Mouse (Mus musculus) heart, adult 9 months (tissue): ENCODE measurements around the gene Gpr61.
A peak's percentile ranks its signal among the peaks of the same experiment; 100 is the strongest.

Experiments used
- DNase-seq, 2 experiments: peaks; one replicate each; pipeline ENCODE4 v3.0.0; 2022; ENCODE audit warnings: low spot score in 2 of 2

Gene Gpr61

DNA sequence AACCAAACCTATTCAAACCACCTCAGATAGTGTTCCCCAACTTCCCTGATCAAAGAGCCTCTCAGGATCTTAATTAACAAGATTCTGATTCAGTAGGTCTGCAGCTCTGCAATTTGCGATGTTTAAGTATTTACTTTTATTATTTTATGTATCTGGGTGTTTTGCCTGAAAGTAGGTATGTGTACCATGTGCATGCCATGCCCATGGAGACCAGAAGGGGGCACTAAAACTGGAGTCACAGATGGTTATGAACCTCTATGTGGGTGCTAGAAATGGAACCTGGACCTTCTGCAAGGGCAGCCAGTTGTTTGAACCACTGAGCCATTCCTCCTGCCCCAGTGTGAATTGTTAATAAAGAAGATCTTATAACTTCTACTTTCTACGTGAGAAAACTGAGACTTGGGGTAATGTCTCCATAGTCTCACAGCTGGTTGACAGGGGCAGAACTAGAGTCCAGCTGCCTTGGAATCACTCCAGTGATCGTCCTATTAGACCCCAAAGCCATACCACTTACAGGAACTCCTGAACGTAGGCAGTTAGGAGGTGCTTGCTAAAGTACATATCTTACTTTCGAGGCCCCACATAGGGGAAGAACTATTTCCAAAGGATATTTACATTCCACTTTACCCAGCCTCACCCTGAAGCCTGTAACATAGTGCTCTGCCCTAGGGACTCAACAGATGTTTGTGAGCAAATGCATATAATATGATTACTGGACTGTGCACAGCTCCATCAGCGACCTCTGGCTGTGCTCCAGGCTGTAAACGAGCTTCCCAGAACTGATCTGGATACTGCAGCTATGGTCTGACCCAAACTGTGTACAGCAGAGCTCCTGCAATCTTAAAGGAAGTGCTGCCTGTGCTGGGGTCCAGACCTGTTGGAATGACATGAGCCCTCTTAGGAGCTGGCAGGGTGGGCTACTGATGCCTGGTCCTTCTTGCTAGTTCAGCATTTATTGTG is 24.4 kb upstream of the Gpr61 start:
- no peak for DNase-seq

DNA sequence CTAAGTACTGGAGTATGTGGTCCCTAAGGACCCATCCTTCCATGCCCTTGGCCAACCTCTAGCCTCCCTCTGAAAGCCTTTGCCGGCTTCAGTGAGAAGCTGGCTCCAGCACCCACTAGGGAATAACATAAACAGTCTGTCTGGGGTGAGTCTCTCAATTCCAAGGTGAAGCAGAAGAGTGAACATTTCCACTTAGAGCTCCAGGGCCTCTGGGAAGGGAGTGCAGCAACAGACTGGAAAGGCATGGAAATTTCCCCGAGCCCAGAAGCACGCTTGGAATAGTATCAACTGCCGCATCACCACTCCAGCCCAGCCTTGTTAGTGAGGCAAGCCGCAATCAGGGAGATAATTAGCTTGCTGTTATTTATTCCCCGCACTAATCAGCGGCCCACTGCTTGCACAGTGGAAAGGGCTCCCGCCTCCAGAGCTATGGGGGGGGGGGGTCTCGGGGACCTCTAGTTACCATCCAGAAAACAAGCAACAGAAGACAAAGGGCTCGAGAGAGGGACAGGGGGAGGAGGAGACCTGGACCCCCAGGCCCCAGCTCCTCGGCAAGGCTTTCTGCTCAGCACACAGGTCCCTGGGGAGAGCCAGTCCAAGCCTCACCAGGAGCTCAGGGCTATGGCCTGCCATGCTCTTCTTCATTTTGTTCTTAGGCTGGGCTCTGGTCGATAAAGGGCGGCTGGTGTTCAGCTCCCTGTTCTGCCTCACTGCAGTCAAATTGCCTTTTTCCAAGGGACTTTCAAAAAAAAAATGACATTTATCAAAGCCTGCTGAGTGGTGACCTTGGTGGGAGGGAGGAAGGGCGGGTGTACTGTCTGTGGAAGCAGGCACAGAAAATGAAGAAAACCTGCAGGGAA is 20.2 kb upstream of the Gpr61 start:
- DNase-seq, result peak; percentile 45 to 60

DNA sequence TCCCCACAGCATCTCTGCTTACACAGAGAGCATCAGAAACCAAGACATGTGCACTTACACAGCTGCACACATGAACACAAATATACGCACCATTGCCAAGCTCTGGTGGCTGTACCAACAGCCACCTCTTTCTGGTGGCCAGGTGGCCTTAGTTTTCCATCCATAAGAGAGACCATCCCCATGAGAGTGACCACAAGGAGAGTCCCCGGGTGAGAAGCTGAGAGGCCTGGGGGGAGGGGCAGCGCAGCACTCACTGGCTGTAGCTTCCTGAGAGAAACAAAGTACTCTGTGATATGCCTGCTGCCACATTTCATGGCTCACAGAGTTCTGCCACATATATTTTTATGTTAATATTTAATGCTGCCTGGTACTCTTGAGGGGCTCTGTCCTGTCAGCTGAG is 14.5 kb upstream of the Gpr61 start:
- no peak for DNase-seq

DNA sequence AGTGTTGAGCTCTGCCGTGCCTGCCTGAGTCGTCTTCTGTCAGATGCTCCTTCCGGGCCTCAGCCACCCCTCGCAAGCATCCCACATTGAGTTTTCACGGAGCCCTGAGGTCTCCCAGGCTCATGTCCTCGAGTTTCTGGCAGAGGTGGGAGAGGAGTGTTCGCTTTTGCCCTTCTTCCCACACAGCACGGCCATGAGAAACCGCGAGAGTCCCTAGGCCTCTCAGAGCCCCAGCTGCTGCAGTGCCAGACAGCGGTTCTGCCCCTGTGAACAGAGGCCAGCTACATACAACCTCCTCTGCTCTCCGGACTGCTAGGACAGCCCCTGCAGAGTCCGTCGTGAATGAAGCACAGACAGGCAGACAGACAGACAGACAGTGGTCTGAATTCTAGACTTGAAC is 12.8 kb upstream of the Gpr61 start:
- DNase-seq, result no peak

DNA sequence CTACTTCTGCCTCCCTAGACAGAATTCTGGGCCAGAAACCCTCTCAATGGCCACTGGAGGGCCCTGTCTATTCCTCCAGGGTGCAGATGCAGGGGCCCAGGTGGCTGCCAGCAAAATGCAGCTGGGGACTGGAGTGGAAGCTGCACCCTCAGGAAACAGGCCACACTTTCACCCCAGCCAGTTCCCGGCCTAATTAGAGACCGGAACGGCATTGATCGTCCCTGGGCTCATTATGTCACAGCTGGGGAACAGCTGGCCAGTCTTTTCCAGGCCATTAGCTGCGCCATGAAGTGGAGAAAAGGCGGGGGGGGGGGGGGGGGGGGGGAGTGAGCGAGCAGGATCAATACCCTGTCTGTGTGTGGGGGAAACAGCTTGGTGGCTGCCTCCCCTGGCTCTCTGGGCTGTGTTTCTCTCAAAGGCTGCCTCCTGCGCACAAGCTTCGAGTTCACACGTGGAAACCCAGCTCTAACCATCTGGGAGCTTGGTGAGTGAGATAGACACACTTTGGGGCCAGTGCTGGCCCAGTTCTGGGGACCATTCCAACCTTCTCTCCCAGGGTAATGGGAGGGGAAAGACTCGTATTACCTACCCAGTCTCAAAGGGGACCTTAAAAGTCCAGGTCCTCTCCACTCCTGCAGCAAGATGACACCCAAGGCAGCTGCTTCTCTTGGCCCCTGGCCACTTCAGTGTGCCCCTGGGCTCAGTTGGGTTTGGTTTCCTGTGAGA is 12.0 kb upstream of the Gpr61 start:
- peak; percentile 61 to 72 for DNase-seq

DNA sequence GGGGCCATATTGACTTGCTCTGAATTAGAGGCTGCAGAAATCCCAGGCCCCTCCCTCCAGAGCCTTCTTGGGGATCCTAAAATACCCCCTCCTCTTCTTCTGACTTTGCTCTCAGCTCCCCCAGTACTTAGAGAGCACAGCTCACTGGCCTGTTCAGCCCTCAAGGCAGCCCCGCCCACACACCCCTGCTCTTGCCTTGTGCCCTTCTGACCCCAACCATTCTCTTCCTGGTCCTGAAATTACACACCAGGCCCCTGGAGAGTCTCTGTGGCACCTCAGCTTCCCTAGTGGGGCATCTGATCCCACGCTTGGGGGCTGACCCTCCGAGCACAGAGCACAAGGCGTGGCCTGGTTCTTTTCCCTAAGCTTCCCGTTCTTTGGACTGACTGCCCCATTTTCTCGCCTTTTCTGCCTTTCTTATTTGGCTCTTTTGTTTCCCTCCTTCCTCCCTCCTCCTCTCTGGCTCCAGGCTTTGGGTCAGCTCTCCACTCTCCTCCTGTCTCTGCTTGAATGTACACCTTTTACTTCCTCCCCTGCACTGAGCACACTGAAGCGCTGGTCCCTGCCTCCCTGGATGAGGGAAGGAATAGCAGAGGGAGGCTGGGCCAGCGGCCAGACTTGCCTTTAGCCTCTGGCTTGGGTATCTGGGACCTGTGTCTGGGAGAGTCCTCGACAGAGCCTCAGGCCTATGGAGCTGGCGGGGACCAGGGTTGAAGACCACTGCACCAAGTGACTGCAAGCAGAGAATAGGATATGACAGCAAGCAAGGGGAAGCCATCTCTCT is 11.0 kb upstream of the Gpr61 start:
- DNase-seq, result no peak

DNA sequence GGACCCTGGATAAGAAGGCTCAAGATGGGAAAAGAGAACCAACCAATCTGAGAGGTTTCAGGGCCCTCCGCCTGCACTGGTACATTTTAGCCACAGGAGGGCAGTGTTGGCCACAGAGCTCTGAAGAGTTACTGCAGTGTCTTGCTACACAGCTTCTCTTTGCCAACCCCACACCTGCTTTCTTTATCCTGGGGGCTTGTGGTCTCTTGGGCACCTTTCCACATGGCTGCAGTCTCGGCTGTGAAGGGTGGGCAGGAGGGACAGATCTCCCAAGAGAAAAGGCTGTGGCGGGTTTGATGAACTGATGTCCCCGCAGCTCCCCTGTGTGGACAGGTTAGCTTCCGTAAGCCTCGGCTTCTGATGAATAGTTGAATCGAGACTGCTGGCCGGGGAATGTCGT is 10.1 kb upstream of the Gpr61 start:
- DNase-seq, result peak; percentile 58 to 78

DNA sequence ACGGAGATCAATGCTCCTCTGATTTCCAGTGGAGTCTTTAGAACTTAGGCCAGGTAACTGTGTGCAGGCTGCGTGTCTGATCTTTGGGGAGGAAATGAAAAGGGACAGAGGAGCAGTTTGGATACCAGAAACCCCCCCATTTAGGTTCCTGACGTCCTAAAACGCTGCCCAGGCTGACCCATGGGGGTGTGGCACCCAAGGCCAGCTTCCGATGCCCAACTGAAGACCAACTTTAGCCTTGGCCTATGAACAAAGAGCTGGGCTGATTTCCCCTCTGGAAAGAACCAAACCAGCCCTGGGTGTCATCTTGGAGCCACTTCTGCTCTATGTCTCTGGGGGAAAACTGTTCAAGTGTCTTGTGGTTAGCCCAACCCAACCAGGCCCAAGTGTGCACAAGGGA is 9.4 kb upstream of the Gpr61 start:
- DNase-seq, result no peak

DNA sequence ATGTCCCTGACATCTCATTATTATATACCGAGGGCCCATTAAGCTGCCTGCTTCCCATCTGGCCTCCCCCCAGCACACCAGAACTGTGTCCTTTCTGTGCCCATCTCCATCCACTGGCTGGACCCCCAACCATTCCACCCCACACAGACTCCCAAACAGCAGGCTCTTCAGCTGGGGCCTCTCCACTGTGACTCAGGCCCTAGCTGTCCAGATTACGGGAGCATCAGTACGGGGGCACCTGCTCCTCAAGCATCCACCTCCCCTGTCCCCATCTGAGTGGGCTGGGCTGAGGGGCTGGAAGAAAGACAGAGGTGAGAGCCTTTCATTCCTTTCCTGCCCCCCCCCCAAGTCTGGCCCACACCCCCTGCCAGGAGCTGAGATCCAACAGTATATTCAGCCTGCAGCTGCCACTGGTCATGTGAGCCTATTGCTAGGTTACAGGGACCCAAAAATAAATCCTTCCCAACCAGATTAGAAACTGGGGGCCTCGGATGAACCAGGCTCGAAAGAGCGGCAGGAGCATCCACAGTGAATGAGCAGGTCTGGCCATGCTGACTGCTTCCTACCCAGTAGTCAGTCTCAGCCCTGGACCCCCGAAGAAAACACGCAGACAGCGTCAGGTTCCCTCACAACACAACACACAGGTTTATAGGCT is 3.8 kb upstream of the Gpr61 start:
- peak; percentile 17 to 29 for DNase-seq

DNA sequence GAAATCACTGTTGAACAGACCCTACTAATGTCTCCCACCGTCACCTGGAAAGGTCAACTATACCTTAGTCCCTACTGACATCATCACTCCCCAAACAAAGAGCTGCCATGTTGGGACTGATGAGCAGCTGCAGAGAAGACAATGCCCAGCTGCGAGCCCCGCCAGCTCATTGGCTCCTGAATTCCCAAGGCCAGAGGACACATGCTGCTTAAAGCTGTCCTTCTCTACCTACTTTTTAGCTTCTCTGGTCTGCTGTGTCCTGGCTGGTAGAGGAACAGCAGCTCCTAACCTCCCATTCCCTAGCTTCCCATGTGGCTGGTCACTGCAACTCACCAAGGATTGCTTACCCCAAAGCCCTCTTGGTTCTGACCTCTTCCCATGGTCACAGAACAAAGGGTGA is 2.4 kb downstream of the Gpr61 start:
- DNase-seq, result no peak

DNA sequence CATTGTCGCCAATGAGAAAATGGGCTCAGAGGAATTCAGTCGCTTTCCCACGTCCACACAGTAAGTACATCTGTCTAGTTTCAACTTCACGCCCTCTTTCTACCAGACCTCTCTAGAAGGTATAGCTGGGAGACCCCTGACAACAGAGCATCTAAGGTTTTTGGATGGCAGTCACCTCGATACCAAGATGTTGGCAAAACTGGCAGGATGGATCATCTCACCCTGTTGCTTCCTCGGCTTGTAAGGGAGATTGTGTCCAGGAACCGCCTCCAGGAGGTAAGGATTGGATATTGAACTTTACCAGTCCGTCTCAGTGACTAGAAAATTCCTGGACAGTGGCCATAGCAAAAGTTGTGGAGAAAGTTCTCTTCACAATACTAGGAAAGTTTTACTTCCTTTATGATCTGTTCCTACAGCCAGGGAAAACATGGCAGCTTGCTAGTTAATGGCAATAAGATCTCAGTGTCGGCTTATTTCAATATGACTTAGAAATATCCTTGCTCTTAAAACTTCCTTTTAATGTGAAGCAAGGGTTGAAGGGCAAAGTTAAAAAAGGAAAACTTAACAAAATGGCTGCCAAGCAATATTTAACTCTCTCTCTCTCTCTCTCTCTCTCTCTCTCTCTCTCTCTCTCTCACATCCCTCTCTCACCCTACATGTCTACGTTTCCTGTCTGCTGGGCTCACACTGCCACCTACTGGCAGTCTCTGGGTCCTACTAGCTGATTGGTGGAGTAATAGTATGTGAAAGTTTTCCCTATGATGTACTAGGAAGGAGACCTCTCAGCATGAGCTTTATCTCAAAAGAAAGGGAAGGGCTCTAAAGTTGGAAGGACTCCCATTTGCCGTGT is 7.1 kb downstream of the Gpr61 start:
- DNase-seq, result peak; percentile 73 to 88

DNA sequence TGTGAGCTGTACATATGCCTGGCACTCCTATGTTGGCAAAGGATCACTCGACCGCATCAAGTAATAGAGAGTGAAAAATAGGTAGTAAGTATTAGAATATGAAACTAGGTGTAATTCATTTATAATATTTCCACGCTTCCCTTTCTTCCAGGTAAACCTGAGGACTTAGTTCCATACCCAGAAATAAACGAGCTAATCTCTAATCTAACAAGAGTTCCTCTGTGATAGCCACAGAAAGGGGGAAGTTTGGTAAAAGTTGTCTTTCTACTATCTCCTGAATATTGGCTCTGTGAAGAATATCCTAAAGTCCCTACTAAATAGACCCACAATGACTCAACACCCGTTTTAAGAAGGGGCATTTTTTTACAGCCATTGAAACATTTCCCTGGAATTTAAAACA is 8.0 kb downstream of the Gpr61 start:
- no peak for DNase-seq

DNA sequence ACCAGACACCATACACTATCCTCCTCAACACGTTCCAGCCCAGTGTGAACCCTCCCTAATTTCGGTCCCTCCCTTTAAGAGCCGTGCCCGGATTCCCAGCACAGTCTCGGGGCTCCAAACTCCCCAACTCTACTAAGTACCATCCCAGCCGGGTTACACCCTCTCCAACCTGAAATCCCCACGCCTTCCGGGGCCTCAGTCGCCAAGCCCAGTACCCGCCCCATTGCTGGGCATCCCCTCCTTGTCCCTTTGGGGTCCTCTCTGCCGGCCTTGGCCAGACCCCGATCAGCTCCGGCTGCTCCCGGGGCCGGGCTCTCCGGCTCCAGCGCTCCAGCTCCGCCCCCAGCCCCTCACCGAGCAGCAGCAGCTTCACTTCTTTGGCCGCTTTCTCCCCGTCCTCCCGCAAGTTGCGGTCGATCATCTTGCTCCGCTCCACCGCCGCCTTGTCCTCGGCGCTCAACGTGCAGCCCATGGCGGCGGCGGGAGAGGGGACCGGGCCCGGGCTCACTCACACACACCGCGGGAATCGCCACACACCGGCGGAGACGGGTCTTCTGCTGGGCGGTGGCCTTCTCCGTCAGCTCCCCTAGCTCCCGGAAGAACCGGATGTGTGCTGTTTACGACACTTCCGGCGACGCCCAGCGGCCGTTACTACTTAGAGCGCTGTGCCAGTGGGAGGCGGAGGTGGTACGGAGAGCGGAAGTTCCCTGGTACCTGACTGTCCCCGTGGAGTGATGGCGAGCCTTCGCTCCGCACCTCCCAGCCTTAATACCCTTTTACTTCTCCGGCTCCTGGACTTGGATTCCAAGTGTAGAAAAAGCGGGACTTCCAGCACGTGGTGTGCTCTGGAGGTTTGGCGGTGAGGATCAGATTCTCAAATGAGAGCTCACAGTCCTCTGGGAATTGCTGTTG is 8.9 kb downstream of the Gpr61 start, which contains the start of gene Gnai3:
TSS of gene Gnai3 (minus strand) at position 613 of the 912 bp plus-strand sequence.
- DNase-seq, result peak; percentile 92

DNA sequence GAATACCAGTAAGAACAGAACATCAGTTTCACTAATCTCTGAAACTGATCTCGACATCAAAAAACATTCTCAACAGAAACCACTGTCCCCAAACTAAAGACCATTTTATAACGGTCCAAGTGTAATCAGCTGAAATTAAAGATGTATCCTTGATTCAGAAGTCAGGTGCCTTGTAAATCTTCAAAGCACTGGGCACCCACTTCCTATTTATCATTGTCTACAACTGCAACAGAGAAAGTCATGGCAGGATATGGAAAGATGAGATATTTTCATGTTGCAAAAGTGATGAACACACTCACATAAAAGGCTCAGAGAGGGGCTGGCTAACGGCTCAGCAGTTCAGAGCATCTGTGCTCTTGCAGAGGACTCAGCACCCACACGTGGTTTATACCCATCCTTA is 13.9 kb downstream of the Gpr61 start:
- no peak for DNase-seq

DNA sequence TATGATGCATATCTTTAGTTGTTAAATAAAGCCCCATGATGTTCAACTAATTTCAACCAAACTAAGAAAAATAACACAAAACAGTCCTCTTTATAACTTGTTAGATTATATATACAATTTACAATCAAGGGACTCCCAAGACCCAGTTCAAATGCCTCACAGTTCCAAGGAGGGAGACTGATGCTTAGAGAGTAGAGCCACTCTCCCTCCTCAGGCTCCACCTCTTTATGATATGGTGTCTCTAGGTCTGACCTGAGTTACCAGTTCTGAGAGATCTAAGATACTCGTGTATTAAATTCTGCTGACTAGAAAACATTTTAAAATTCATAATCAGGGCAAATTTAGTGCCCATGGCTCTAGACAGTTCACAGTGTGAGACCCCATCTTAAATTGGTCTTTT is 15.6 kb downstream of the Gpr61 start:
- no peak for DNase-seq

DNA sequence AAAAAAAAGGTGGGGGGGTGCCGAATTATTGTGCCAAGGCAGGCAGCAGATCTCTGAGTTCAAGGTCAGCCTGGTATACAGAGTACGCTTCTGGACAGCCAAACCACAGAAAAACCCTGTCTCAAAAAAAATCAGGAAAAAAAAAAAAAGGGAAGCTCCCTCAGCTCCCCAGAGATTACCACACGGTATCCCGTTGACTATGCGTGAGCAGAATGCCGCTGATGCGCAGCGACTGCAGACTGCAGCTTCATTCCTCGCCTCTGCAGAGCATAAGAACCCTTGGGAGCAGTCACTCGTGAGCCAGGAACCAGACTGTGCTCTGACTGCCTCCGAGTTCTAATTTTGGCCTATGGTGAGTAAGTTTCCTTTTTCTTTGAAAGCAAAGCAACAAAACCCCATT is 20.0 kb downstream of the Gpr61 start:
- DNase-seq, result peak in 1 of 2 experiments; percentile 21

DNA sequence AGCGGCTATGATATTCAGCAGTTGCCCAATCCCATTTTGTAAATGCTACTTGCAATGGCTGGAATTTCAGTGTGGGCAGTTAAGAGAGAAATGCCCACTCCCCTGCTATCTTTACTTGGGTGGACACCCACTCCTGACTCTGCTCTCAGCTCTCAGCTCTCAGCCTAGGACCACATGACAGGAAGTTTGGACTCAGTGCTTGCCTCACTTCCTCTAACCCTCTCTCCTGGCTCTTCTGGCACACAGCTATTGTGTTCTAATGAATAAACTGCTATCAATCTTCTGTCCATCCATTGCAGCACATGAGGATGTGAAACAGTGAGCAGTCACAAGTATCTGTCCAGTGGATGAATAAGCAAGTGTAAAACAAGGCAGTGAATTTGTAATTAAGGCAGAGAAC is 22.2 kb downstream of the Gpr61 start:
- DNase-seq, result no peak

DNA sequence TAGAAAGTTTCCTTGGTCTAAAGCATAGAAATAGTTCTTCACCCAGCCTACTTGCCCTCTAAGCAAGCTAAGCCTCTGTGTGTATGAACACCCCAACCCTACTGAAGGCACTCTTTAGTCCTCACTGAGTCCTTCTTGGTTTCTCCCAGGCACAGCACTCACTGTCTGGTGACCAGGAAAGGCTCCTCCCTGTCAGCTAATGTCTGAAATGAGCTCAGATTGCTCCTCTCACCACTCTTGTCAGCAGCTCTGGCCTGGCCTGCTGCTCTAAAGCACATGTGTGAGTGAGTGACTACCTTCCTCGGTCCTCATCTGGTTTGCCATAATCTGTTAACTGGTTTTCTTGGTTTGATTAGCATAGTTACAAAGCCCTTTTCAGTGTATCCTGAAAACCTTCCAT is 22.9 kb downstream of the Gpr61 start:
- no peak for DNase-seq

DNA sequence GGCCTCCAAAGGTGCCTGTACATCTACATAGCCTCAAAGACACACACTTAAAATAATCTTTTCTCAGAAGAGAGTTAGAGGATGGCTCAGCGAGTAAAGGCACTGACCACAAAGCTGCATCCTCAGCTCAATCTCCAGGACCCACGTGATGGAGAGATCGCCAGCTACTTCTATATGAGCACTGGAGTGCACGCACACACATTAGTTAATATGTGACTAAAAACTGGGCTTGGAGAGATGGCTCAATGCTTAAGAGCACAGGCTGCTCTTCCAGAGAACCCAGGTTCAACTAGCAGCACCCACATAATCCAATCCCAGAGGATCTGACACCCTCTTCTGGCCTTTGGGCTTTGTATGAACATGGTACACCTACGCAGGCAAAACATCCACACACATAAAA is 23.5 kb downstream of the Gpr61 start:
- no peak for DNase-seq
